Mouse (Mus musculus) heart, embryonic 14.5 days (tissue): ENCODE measurements around the gene Mei1. TPM values are rescaled to one million over a fixed set of nuclear protein-coding genes. Genes with fewer than 3 reads are reported as not detected.

Experiments used
- ATAC-seq: fragments of 200-750 bp; cut with Nextera tagmentation; 2 replicates; pipeline ENCODE4 v1.8.0; 2017; ENCODE audit warnings: low read depth, moderate TSS enrichment; ENCODE audit not compliant: insufficient number of reproducible peaks, insufficient read depth, low FRiP score
- H3K27ac ChIP-seq, 2 experiments: fragments of 200-500 bp in 1 of 2; fragments of 300-500 bp in 1 of 2; sonication (generic) in 1 of 2; replicated peaks in 1 of 2; 2 replicates each; pipeline ENCODE4 v1.5.1; 2012 to 2014; ENCODE audit warnings: low read depth in 2 of 2, low read length in 2 of 2, control low read depth in 1 of 2, mild to moderate bottlenecking in 1 of 2, mixed read lengths in 1 of 2; ENCODE audit not compliant: control insufficient read depth in 1 of 2, insufficient read depth in 1 of 2
- H3K27me3 ChIP-seq: fragments of 300-500 bp; sonication (generic); 2 replicates; pipeline ENCODE4 v1.6.1; 2014; ENCODE audit warnings: mild to moderate bottlenecking, low read length, control low read depth; ENCODE audit not compliant: control insufficient read depth, insufficient read depth
- H3K36me3 ChIP-seq: fragments of 300-500 bp; sonication (generic); 2 replicates; pipeline ENCODE4 v1.6.1; 2014; ENCODE audit warnings: mild to moderate bottlenecking, control low read depth, low read length, mixed read lengths; ENCODE audit not compliant: control insufficient read depth, insufficient read depth
- H3K4me1 ChIP-seq, 2 experiments: fragments of 200-500 bp in 1 of 2; fragments of 300-500 bp in 1 of 2; sonication (generic) in 1 of 2; 2 replicates each; pipeline ENCODE4 v1.6.1; 2012 to 2014; ENCODE audit warnings: low read length in 2 of 2, control low read depth in 1 of 2, mixed read lengths in 1 of 2; ENCODE audit not compliant: control insufficient read depth in 2 of 2, insufficient read depth in 2 of 2
- H3K4me2 ChIP-seq: fragments of 300-500 bp; sonication (generic); 2 replicates; pipeline ENCODE4 v1.6.1; 2014; ENCODE audit warnings: mild to moderate bottlenecking, low read length
- H3K4me3 ChIP-seq, 2 experiments: fragments of 200-500 bp in 1 of 2; fragments of 300-500 bp in 1 of 2; sonication (generic) in 1 of 2; 2 replicates each; pipeline ENCODE4 v1.5.1; 2012 to 2014; ENCODE audit warnings: low read length in 2 of 2, mild to moderate bottlenecking in 2 of 2, control low read depth in 1 of 2, low read depth in 1 of 2, moderate library complexity in 1 of 2; ENCODE audit not compliant: control insufficient read depth in 1 of 2, insufficient read depth in 1 of 2
- H3K9ac ChIP-seq: fragments of 300-500 bp; sonication (generic); 2 replicates; pipeline ENCODE4 v1.6.1; 2014; ENCODE audit warnings: mild to moderate bottlenecking, low read length
- H3K9me3 ChIP-seq: fragments of 300-500 bp; sonication (generic); 2 replicates; pipeline ENCODE4 v1.6.1; 2016; ENCODE audit warnings: low read length, control low read depth; ENCODE audit not compliant: control insufficient read depth
- WGBS: fragments of 180-500 bp; shearing (Covaris S2); extraction: QIAGEN DNeasy Blood & Tissue Kit; methylation state at CpG from one replicate; pipeline ENCODE4 v1.1.7; 2014; 5-methylcytosine and 5-hydroxymethylcytosine counted together
- polyA plus RNA-seq: library from polyadenylated mRNA; unstranded; fragments of >200 nt; fragmentation: Nextera tagmentation; extraction: Ambion mirVana; gene quantifications from 2 replicates; pipeline ENCODE4 v1.2.1, GENCODE M21; 2014

Mei1 gene
- polyA plus RNA-seq, 1 experiment from 2014 or later: not detected

DNA sequence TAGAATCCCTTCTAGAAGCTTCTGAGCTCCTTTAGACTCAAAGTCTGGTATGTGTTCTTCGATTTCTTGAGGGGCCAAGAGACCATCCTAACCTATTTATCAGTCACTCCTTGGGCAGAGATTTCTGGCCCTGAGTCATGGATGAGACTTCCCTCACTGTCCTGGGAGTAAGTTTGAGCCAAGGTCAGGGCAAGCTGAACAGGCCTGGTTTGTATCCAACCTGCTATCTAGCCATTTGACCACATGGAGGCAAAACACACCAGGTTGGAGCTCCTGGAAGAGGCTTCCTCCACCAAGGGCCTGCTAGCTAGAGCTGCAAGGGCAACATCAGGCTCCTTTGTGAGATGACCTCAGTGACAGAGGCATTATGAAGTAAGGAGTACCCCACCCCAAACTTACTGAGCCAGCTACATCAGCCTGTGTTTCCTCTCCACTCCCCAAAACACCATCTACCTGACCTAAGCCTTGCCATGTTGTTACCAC, 11.0 kb upstream of the Mei1 start, which contains the start of gene 4930407I10Rik:
Gene 4930407I10Rik (plus strand): TSS at position 433 of the 483 bp plus-strand sequence.
- Histone ChIP-seq H3K4me3 (no peak within 1 kb of the TSS), H3K9me3 (no peaks in the 10 kb centered on the region)

DNA sequence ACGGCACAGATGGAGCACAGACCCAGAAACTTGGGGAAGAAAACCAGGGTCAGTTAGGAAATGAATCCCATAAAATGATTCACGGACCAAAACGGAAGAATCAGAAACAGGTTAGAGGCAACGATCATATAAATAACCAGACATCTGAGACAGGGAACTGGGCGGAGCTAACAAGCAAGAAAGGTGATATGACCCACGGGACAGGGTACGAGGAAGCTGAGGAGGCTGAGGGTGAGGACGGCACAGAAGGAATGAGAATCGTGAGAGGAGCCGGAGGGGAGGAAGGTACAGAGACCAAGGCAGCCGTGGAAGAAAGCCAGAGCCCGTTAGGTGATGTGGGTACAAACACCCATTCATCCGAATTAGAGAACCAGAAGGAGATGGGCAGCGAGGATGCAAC, 5.9 kb upstream of the Mei1 start:
- H3K9ac ChIP-seq: no peak overlapping the region

More for the DNA sequence above, 11.0 kb upstream of the Mei1 start, which contains the start of gene 4930407I10Rik:
- H3K4me2 ChIP-seq: no peak within 1 kb of the TSS
- no peaks in the 10 kb centered on the region for H3K4me1 ChIP-seq
- peaks cover 11% of the 10 kb centered on the region for H3K27me3 ChIP-seq
- 57% methylated on average over 1 of the region's 1 CpGs for WGBS
- H3K36me3 ChIP-seq: no peaks in the 10 kb centered on the region
- ATAC-seq: no peak
- no peak within 1 kb of the TSS for H3K9ac ChIP-seq
- no peak within 1 kb of the TSS for H3K27ac ChIP-seq

DNA sequence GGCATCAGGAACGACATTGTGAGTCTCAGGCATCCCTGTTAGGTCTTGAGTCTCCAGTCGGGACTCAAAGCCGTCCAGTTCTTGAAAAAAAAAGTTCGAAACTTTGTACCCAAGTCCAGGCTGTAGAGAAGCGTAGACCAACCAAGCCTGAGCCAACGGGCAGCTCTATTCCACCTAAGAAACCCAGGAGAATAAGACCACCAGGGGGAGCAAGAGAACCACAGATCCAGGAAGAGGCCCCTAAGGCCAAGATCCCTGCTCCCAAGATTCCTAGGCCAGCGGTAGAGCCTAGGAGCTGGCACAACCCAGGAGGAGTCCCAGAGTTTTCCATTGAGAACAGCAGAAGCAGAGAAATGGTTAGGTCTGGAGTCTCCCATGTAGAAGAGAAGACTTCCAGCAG, 4.3 kb upstream of the Mei1 start:
- H3K4me3 ChIP-seq: no peak overlapping the region
- ATAC-seq: no peak
- peaks cover 7% of the 10 kb centered on the region; the same call in 1 of the 2 replicates for H3K9me3 ChIP-seq
- 10% methylated on average over 7 of the region's 7 CpGs for WGBS
- no peak overlapping the region for H3K9ac ChIP-seq
- H3K27ac ChIP-seq: no peak overlapping the region
- H3K36me3 ChIP-seq: no peaks in the 10 kb centered on the region
- no peaks in the 10 kb centered on the region for H3K4me1 ChIP-seq
- peaks cover 57% of the 10 kb centered on the region for H3K27me3 ChIP-seq
- no peak overlapping the region for H3K4me2 ChIP-seq

More for the DNA sequence above, 5.9 kb upstream of the Mei1 start:
- Histone ChIP-seq H3K27me3 (peaks cover 41% of the 10 kb centered on the region), H3K4me3 (no peak overlapping the region), H3K4me1 (no peaks in the 10 kb centered on the region), H3K9me3 (no peaks in the 10 kb centered on the region), H3K4me2 (no peak overlapping the region), H3K27ac (no peak overlapping the region), H3K36me3 (no peaks in the 10 kb centered on the region)
- ATAC-seq: no peak
- WGBS: 62% methylated on average over 14 of the region's 14 CpGs

DNA sequence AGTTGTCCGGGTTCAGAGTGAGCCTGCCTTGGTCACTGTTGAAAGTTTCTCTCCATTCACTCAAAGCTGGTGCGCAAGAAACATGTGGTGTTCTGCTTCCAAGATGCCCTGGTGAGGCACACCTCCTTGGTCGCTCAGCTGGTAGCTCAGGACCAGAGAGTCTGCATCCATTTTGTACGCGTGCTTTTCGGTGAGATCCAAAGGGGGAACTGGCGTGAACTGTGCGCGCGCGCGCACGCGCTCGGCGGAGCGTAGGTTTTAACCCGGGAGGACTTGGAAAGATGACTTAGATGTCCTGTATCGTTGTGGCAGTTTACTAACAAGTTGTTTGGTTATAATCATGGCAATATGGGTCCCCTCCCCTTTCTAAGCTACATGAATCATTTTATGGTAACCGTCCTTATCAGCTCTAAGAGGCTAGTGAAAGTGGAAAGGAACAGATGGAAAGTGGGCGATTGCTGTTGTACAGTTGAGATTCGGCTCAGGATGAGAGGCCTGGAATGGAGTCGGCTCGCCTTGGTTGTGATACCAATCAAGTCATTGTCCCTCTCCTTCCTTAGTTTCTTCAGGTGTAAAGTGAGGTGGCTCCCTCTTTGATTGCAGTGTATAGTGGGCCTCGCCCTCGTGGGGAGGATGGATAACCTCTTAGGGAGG, 2.1 kb downstream of the Mei1 start:
- H3K36me3 ChIP-seq: no peaks in the 10 kb centered on the region
- no peak overlapping the region for H3K4me3 ChIP-seq
- H3K4me2 ChIP-seq: no peak overlapping the region
- H3K4me1 ChIP-seq: no peaks in the 10 kb centered on the region
- H3K27me3 ChIP-seq: peaks cover 56% of the 10 kb centered on the region
- H3K27ac ChIP-seq: no peak overlapping the region
- 82% methylated on average over 26 of the region's 26 CpGs for WGBS
- no peak overlapping the region for H3K9ac ChIP-seq
- H3K9me3 ChIP-seq: peaks cover 9% of the 10 kb centered on the region; the same call in 1 of the 2 replicates
- ATAC-seq: no peak

DNA sequence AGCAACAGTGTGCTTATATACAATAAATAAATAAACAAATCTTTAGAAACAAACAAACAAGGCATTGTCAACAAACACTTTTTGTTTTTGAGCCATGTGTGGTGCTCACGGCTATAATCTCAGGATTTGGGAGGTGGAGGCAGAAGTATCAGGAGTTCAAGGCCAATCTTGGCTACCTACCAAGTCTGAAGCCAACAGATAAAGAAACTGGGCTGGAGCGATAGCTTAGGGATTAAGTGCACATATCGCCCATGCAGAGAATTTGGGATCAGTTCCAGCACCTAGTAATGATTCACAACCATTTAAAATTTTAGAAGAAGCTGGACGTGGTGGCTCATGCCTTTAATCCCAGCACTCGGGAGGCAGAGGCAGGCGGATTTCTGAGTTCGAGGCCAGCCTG, 3.7 kb downstream of the Mei1 start:
- 72% methylated on average over 7 of the region's 7 CpGs for WGBS
- Histone ChIP-seq H3K36me3 (no peaks in the 10 kb centered on the region), H3K4me1 (no peaks in the 10 kb centered on the region), H3K4me3 (no peak overlapping the region), H3K27me3 (peaks cover 46% of the 10 kb centered on the region), H3K4me2 (no peak overlapping the region), H3K9me3 (peaks cover 9% of the 10 kb centered on the region; the same call in 1 of the 2 replicates), H3K9ac (no peak overlapping the region), H3K27ac (no peak overlapping the region)
- no peak for ATAC-seq

DNA sequence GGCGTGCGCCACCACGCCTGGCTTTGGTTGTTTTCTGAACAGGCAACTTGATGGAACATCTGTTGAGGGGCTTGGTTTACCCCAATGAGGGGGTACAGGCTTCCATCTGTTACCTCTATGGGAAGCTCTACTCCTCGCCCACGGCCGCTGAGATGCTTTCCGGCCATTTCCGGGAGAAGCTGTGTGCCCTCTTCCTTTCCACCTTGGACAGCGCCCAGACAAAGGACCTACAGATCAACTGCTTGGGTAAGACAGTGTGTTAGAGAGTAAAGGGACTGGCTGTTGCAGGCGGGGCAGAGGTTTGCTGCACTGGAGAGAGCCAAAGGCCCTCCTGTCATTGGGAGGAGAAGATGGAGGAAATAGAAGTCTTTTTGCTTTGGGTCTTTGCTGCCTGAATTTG, 10.1 kb downstream of the Mei1 start:
- Histone ChIP-seq H3K9ac (no peak overlapping the region), H3K27me3 (peaks cover 2% of the 10 kb centered on the region; the same call in 1 of the 2 replicates), H3K4me3 (no peak overlapping the region), H3K27ac (no peak overlapping the region), H3K4me1 (no peaks in the 10 kb centered on the region), H3K9me3 (no peaks in the 10 kb centered on the region), H3K4me2 (no peak overlapping the region), H3K36me3 (no peaks in the 10 kb centered on the region)
- 44% methylated on average over 10 of the region's 10 CpGs for WGBS
- ATAC-seq: no peak

DNA sequence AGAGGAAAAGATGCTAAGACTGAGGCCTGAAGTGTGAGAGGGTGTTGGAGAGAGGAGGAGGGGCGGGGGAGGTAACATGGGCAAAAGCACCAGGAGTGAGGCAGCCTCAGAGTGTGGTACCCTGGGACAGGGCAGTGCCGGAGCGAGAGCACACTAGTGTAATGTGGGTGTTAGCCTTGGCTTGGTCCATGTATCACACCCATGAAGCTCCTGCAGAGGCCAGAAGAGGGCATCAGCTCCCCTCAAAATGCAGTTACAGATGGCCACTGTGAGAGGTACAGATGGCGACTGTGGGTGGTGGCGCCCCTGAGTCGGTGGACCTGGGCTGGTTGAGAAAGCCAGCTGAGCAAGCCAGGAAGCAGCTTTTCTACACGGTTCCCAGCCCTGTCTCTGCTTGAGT, 11.4 kb downstream of the Mei1 start:
- Histone ChIP-seq H3K27me3 (no peaks in the 10 kb centered on the region), H3K4me3 (no peak overlapping the region), H3K4me1 (no peaks in the 10 kb centered on the region), H3K27ac (no peak overlapping the region), H3K4me2 (no peak overlapping the region), H3K9me3 (no peaks in the 10 kb centered on the region), H3K9ac (no peak overlapping the region), H3K36me3 (no peaks in the 10 kb centered on the region)
- no peak for ATAC-seq
- WGBS: 31% methylated on average over 7 of the region's 7 CpGs

DNA sequence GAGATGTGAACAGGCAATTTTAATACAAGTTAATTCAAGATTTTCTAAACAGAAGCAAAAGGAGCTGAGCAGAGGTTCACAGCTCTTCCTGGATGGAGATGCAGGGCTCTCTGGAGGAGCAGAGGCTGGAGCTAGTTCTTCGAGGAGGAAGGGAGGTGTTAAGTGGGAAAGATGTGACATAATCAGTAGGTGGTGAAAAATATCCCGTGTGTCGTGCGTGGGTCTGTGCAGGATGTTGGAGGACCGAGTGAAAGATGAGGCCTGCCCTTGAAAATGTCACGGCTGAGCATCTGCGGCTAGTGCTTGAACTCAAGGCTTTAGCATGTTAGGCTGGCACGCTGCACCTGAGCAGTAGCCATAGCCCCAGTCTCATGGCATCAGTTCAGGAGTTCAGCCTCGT, 15.8 kb downstream of the Mei1 start:
- no peaks in the 10 kb centered on the region for H3K4me1 ChIP-seq
- H3K9ac ChIP-seq: no peak overlapping the region
- no peak for ATAC-seq
- 62% methylated on average over 9 of the region's 9 CpGs for WGBS
- no peaks in the 10 kb centered on the region for H3K9me3 ChIP-seq
- peaks cover 9% of the 10 kb centered on the region; the same call in 1 of the 2 replicates for H3K27me3 ChIP-seq
- H3K4me3 ChIP-seq: no peak overlapping the region
- no peak overlapping the region for H3K27ac ChIP-seq
- no peaks in the 10 kb centered on the region for H3K36me3 ChIP-seq
- H3K4me2 ChIP-seq: no peak overlapping the region
